Mouse (Mus musculus) cortical plate, adult 2 months (tissue): Measurements from ENCODE around the gene Ankrd49.

Source experiments
- CTCF ChIP-seq: fragments of 200-500 bp; IDR thresholded peaks from 2 replicates; pipeline ENCODE4 v1.5.1; 2011; ENCODE audit warnings: mild to moderate bottlenecking, control low read depth, low read length; ENCODE audit not compliant: insufficient read depth; ENCODE audit errors: extremely low read depth
- POLR2A ChIP-seq: fragments of 200-500 bp; IDR thresholded peaks from 2 replicates; pipeline ENCODE4 v1.6.1; 2011; ENCODE audit warnings: mild to moderate bottlenecking, low read length, control low read depth; ENCODE audit not compliant: insufficient read depth; ENCODE audit errors: extremely low read depth

DNA sequence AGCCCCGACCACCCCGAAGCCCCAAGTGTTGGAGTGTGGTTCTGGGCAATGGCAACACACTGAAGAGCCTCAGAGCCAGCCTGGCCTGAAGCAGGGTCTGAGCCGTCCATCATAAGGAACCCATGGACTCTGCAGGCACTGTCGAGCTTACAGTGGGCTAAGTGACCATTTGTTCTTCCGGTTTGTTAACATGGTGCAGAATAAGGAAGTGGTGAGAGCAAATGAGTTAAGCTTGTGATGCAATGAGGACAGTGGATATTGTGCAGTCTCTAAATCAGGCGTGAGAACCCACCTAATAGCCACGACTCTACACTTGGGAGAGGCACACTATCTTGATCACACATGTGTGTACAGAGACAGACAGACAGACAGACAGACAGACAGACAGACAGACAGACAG lies 26.1 kb downstream of the Ankrd49 start:
- TF ChIP-seq POLR2A (no peak), CTCF (no peak)
